Mouse (Mus musculus): ENCODE results near the gene Gm37240. TPM values are rescaled to one million over a fixed set of nuclear protein-coding genes. Genes with fewer than 3 reads are reported as not detected.

Gm37240 gene
- polyA plus RNA-seq, 1 experiment from 2014 or later, result 1.1 TPM

GRCm38 (mm10) chr3:85773425-85773824 lies 113.9 kb downstream of the Gm37240 start:
- Histone ChIP-seq H3K9me3 (no peaks in the 10 kb centered on the region), H3K4me3 (no peak overlapping the region), H3K27me3 (replicated peaks) (no peaks in the 10 kb centered on the region), H3K27ac (no peak overlapping the region), H3K9ac (no peak overlapping the region), H3K4me1 (no peaks in the 10 kb centered on the region), H3K4me2 (replicated peaks) (no peak overlapping the region), H3K36me3 (no peaks in the 10 kb centered on the region)
- no peak for ATAC-seq (ENCODE audit: low FRiP score, low read depth)
- 54% methylated on average over 3 of the region's 3 CpGs for WGBS

- H3K9ac ChIP-seq, result no peak overlapping the region
- no peak overlapping the region for H3K27ac ChIP-seq
- WGBS, result 58% methylated on average over 7 of the region's 7 CpGs
- ATAC-seq (ENCODE audit: low FRiP score, low read depth), result no peak
- H3K4me3 ChIP-seq, result no peak overlapping the region
- 0 out of 2 replicates have a peak, but pooled peaks cover 11% of the 10 kb centered on the region for H3K4me1 ChIP-seq
- no peak overlapping the region for H3K4me2 ChIP-seq (replicated peaks)
- H3K9me3 ChIP-seq, result no peaks in the 10 kb centered on the region
- no peaks in the 10 kb centered on the region for H3K36me3 ChIP-seq
- no peaks in the 10 kb centered on the region for H3K27me3 ChIP-seq (replicated peaks)
These were observed 122.4 kb downstream of the Gm37240 start for GRCm38 (mm10) chr3:85764937-85765337.

DNA sequence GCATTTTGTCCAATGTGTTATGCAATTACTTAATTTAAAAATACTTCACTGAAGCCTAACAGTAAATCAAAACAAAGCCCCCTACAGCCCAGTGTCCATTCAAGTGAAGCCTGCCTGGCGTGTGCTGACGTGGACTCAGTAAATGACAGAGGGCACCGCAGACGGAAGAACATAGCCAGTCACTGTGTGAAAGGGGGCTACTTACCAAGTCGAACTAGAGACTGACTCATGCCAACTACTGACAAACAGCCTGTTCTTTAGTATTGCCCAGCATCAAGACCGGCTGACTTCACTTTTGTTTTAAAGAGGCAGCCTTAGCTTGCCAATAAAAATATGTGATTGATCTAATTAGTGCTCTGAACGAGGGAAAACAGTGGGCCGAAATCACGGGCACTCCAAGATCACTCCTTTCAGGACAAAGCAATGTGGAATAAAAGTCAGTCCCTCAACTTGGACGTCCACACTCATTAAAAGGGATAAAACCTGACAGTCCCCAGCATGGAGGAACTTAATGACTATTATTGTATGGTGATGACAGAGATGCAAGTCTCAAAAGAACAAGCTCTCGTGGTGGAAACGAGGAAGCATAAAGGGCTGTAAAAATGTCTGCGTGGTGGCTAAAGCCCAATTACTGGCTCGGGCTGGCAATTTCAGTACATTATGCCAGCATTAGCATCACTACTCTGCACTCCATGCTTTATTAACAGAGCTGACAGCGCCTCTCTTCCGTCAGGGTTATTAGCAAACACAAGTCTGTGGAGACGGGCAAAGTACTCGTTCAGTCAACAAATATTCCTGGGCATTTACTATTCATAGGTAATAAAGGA lies 123.1 kb downstream of the Gm37240 start:
- Histone ChIP-seq H3K4me3 (no peak overlapping the region), H3K4me1 (0 out of 2 replicates have a peak, but pooled peaks cover 11% of the 10 kb centered on the region), H3K9me3 (no peaks in the 10 kb centered on the region), H3K9ac (no peak overlapping the region), H3K27me3 (replicated peaks) (no peaks in the 10 kb centered on the region), H3K36me3 (no peaks in the 10 kb centered on the region), H3K27ac (no peak overlapping the region), H3K4me2 (replicated peaks) (peak overlapping the region; percentile 33)
- WGBS, result 37% methylated on average over 18 of the region's 18 CpGs
- ATAC-seq (ENCODE audit: low FRiP score, low read depth), result no peak

DNA sequence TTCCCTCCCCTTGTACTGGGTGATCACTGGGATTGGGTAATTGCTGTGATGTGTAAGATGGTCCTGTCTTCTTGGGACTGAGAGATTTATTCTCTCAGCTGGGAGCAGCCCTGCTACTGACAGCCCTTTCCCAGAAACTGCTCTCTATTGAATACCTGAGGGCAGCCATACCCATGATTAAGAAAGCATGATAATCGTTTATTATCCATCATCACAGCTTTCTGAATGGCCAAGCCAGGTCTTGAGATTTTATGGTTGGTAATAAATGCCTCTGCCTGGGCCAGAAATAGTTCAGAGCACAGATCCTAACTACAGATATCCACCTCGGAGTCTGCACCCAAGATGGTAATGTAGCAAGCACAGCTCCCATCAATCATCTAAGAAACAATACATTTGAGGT lies 129.4 kb downstream of the Gm37240 start:
- Histone ChIP-seq H3K4me2 (replicated peaks) (no peak overlapping the region), H3K27me3 (replicated peaks) (no peaks in the 10 kb centered on the region), H3K4me1 (peaks cover 4% of the 10 kb centered on the region), H3K4me3 (no peak overlapping the region), H3K27ac (no peak overlapping the region), H3K9ac (no peak overlapping the region), H3K36me3 (no peaks in the 10 kb centered on the region), H3K9me3 (no peaks in the 10 kb centered on the region)
- WGBS, result 49% methylated on average over 2 of the region's 2 CpGs
- ATAC-seq (ENCODE audit: low FRiP score, low read depth), result no peak

DNA sequence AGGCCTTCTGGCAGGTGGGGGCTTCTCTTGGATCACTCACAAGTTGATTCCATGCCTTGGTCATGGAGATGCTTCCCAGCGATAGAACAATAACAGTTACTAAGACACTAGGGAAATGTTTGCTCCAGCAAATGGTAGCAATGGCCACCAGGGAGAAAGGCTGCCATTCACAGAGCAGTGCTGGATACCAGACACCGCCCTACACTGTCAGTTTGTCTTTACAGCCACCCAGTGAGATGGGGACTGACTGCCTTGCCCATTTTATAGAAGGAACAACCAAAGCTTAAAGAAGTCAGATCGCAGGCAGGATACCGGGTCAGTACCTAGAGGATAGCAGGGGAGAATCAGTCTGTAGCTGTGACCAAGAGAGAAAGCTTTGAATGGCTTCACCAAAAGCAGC lies 129.9 kb downstream of the Gm37240 start:
- Histone ChIP-seq H3K27me3 (replicated peaks) (no peaks in the 10 kb centered on the region), H3K4me3 (no peak overlapping the region), H3K4me2 (replicated peaks) (no peak overlapping the region), H3K9me3 (no peaks in the 10 kb centered on the region), H3K36me3 (no peaks in the 10 kb centered on the region), H3K4me1 (peaks cover 4% of the 10 kb centered on the region), H3K27ac (no peak overlapping the region), H3K9ac (no peak overlapping the region)
- 90% methylated on average over 4 of the region's 4 CpGs for WGBS
- no peak for ATAC-seq (ENCODE audit: low FRiP score, low read depth)

DNA sequence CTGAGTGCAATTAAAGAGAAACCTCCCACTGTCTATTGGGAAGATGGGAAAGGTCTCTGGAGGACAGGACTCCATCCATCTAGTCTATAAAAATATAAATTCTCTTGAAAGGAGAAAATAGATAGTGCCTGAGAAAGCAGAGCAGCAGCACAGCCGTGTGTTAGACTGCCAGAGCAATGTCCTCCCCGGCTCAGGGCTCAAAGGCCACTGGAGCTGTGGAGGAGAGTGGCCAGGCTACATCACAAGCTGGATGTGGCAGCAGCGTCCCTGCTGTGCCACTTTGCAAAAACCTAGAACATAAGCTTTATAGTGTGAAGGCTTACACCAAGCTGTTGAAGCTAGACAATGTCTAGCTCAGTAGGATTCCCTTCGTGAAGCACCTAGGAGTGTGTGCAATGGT lies 138.0 kb downstream of the Gm37240 start:
- Histone ChIP-seq H3K9ac (no peak overlapping the region), H3K4me3 (no peak overlapping the region), H3K36me3 (no peaks in the 10 kb centered on the region), H3K27me3 (replicated peaks) (no peaks in the 10 kb centered on the region), H3K9me3 (no peaks in the 10 kb centered on the region), H3K27ac (no peak overlapping the region), H3K4me2 (replicated peaks) (no peak overlapping the region), H3K4me1 (no peaks in the 10 kb centered on the region)
- no peak for ATAC-seq (ENCODE audit: low FRiP score, low read depth)
- WGBS, result 55% methylated on average over 4 of the region's 4 CpGs

- H3K27me3 ChIP-seq (replicated peaks), result no peaks in the 10 kb centered on the region
- H3K9ac ChIP-seq, result no peak overlapping the region
- no peak overlapping the region for H3K4me2 ChIP-seq (replicated peaks)
- no peak overlapping the region for H3K27ac ChIP-seq
- ATAC-seq (ENCODE audit: low FRiP score, low read depth), result no peak
- H3K36me3 ChIP-seq, result no peaks in the 10 kb centered on the region
- no peaks in the 10 kb centered on the region for H3K9me3 ChIP-seq
- no peaks in the 10 kb centered on the region for H3K4me1 ChIP-seq
- WGBS, result 32% methylated on average over 4 of the region's 4 CpGs
- no peak overlapping the region for H3K4me3 ChIP-seq
These were observed 138.5 kb downstream of the Gm37240 start for GRCm38 (mm10) chr3:85748863-85749262.

DNA sequence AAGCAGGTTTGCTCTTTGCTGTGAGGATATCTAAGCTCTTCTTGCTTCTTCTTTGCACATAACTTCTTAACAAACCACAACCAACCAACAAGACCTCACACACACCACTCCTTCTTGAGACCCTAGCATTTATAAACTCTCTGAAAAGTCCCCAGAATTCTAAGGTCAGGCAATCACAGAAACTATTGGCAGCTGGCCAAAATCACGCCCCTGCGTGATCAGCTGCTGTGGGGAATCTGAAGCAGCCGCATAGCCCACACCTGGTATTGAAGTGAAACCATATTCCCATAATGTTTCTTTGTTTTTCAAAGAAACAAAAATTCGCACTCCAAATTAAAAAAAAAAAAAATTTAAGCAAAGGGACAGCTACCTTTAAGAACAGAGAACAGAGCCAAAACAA lies 141.2 kb downstream of the Gm37240 start:
- Histone ChIP-seq H3K27ac (no peak overlapping the region), H3K9me3 (no peaks in the 10 kb centered on the region), H3K9ac (no peak overlapping the region), H3K4me2 (replicated peaks) (no peak overlapping the region), H3K36me3 (no peaks in the 10 kb centered on the region), H3K27me3 (replicated peaks) (no peaks in the 10 kb centered on the region), H3K4me1 (no peaks in the 10 kb centered on the region), H3K4me3 (no peak overlapping the region)
- 69% methylated on average over 4 of the region's 4 CpGs for WGBS
- no peak for ATAC-seq (ENCODE audit: low FRiP score, low read depth)

DNA sequence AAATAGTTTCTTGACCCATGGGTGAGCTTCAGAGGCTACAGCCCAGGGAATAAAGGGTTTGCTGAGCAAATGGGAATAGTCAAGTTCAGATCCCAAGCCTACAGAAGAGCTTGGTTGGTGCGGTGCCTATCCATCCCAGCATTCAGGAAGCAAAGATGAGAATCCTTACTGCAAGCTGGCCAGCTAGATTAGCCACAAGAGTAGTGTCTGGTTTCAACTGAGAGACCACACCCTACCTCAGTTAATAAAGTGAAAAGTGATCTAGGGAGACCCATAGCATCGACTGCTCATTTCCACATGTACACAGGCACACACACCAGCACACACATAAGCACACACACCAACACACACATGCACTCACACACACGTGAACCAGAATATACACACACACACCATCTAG lies 145.6 kb downstream of the Gm37240 start:
- no peak for ATAC-seq (ENCODE audit: low FRiP score, low read depth)
- H3K4me3 ChIP-seq, result no peak overlapping the region
- H3K4me2 ChIP-seq (replicated peaks), result no peak overlapping the region
- no peak overlapping the region for H3K27ac ChIP-seq
- no peaks in the 10 kb centered on the region for H3K4me1 ChIP-seq
- H3K9ac ChIP-seq, result no peak overlapping the region
- H3K27me3 ChIP-seq (replicated peaks), result no peaks in the 10 kb centered on the region
- no peaks in the 10 kb centered on the region for H3K36me3 ChIP-seq
- H3K9me3 ChIP-seq, result no peaks in the 10 kb centered on the region
- WGBS, result 93% methylated on average over 3 of the region's 3 CpGs

GRCm38 (mm10) chr3:85738591-85738990 lies 148.7 kb downstream of the Gm37240 start:
- Histone ChIP-seq H3K9me3 (no peaks in the 10 kb centered on the region), H3K4me2 (replicated peaks) (no peak overlapping the region), H3K27ac (no peak overlapping the region), H3K27me3 (replicated peaks) (no peaks in the 10 kb centered on the region), H3K36me3 (no peaks in the 10 kb centered on the region), H3K4me1 (no peaks in the 10 kb centered on the region), H3K4me3 (no peak overlapping the region), H3K9ac (no peak overlapping the region)
- no peak for ATAC-seq (ENCODE audit: low FRiP score, low read depth)
- 79% methylated on average over 3 of the region's 3 CpGs for WGBS

DNA sequence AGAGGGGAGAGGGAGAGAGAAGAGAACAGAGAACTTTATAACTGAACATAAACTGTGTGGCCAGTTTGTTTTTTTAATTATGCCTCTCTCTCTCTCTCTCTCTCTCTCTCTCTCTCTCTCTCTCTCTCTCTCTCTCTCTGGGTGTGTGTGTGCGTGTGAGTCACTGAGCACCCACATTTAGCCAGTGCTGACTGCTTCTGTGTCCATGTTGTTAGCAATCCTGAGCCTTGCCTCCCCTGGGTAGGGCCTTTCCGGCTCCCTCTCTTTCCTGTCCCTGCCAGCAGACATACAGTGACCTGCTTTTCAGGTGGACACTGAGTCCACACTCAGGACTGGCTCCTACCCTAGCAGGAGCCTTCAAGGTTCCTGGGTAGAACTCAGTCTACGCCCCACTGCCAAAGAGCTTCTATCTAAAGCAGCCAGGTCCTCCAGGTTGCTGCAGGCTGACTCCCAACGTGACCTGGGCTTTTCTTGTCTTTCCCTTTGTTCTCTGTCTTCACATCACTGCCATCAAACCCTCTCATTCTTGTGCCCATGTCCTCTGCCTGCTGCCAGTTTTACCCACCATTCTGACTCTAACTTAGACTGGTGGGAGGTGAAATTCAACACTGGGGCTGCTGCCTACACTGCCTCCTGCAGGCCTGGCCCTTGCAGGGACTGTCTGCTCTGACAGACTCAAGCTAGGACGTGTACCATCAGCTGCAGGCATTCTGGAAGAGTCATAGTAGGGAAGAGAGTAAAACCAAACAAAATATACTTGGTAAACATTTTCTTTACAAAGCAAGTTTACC lies 153.2 kb downstream of the Gm37240 start:
- H3K9ac ChIP-seq, result no peak overlapping the region
- no peaks in the 10 kb centered on the region for H3K4me1 ChIP-seq
- no peaks in the 10 kb centered on the region for H3K36me3 ChIP-seq
- H3K27ac ChIP-seq, result no peak overlapping the region
- H3K27me3 ChIP-seq (replicated peaks), result no peaks in the 10 kb centered on the region
- H3K4me3 ChIP-seq, result no peak overlapping the region
- no peak for ATAC-seq (ENCODE audit: low FRiP score, low read depth)
- WGBS, result 77% methylated on average over 5 of the region's 5 CpGs
- no peak overlapping the region for H3K4me2 ChIP-seq (replicated peaks)
- H3K9me3 ChIP-seq, result no peaks in the 10 kb centered on the region

- no peak overlapping the region for H3K4me2 ChIP-seq (replicated peaks)
- no peaks in the 10 kb centered on the region for H3K9me3 ChIP-seq
- 45% methylated on average over 2 of the region's 2 CpGs for WGBS
- no peak overlapping the region for H3K4me3 ChIP-seq
- no peak overlapping the region for H3K9ac ChIP-seq
- no peaks in the 10 kb centered on the region for H3K4me1 ChIP-seq
- H3K27ac ChIP-seq, result no peak overlapping the region
- no peak for ATAC-seq (ENCODE audit: low FRiP score, low read depth)
- H3K36me3 ChIP-seq, result no peaks in the 10 kb centered on the region
- H3K27me3 ChIP-seq (replicated peaks), result no peaks in the 10 kb centered on the region
These were observed 160.1 kb downstream of the Gm37240 start for GRCm38 (mm10) chr3:85727171-85727570.

Measured in neural tube, embryonic 12.5 days (tissue).